Mouse (Mus musculus) hindbrain, embryonic 16.5 days (tissue): ENCODE results near the gene Ginm1. TPM values are rescaled to one million over a fixed set of nuclear protein-coding genes. Genes with fewer than 3 reads are reported as not detected.
A peak's percentile ranks its signal among the peaks of the same experiment; 100 is the strongest.

Experiments
- ATAC-seq: fragments of 200-750 bp; cut with Nextera tagmentation; 2 replicates; pipeline ENCODE4 v1.8.0; 2017; ENCODE audit warnings: moderate TSS enrichment, moderate library complexity
- H3K27ac ChIP-seq: fragments of 300-500 bp; sonication (generic); 2 replicates; pipeline ENCODE4 v1.5.1; 2014; ENCODE audit warnings: low read depth, mild to moderate bottlenecking, control low read depth, low read length, moderate library complexity
- H3K27me3 ChIP-seq: fragments of 300-500 bp; sonication (generic); replicated peaks from 2 replicates; pipeline ENCODE4 v1.6.1; 2014; ENCODE audit warnings: low read length; ENCODE audit not compliant: control insufficient read depth, insufficient read depth
- H3K36me3 ChIP-seq: fragments of 300-500 bp; sonication (generic); 2 replicates; pipeline ENCODE4 v1.6.1; 2014; ENCODE audit warnings: mild to moderate bottlenecking, low read length, moderate library complexity, mixed read lengths; ENCODE audit not compliant: control insufficient read depth, insufficient read depth
- H3K4me1 ChIP-seq: fragments of 300-500 bp; sonication (generic); 2 replicates; pipeline ENCODE4 v1.6.1; 2014; ENCODE audit warnings: low read depth, low read length; ENCODE audit not compliant: control insufficient read depth, insufficient read depth
- H3K4me2 ChIP-seq: fragments of 300-500 bp; sonication (generic); 2 replicates; pipeline ENCODE4 v1.6.1; 2014; ENCODE audit warnings: mild to moderate bottlenecking, low read length, control low read depth, moderate library complexity
- H3K4me3 ChIP-seq: fragments of 300-500 bp; sonication (generic); 2 replicates; pipeline ENCODE4 v1.5.1; 2014; ENCODE audit warnings: mild to moderate bottlenecking, low read length, control low read depth, moderate library complexity
- H3K9ac ChIP-seq: fragments of 300-500 bp; sonication (generic); 2 replicates; pipeline ENCODE4 v1.6.1; 2014; ENCODE audit warnings: low read depth, mild to moderate bottlenecking, control low read depth, low read length, moderate library complexity
- H3K9me3 ChIP-seq: fragments of 300-500 bp; sonication (generic); 2 replicates; pipeline ENCODE4 v1.6.1; 2014; ENCODE audit warnings: mild to moderate bottlenecking, low read length, moderate library complexity; ENCODE audit not compliant: control insufficient read depth
- WGBS: fragments of 180-500 bp; shearing (Covaris S2); extraction: QIAGEN DNeasy Blood & Tissue Kit; methylation state at CpG from one replicate; pipeline ENCODE4 v1.1.7; 2014; 5-methylcytosine and 5-hydroxymethylcytosine counted together
- microRNA-seq: library from miRNA; unstranded; fragments of <30 nt; microRNA quantifications from one replicate; pipeline ENCODE4, GENCODE M21; 2017
- polyA plus RNA-seq: library from polyadenylated mRNA; unstranded; fragments of >200 nt; fragmentation: Nextera tagmentation; extraction: Ambion mirVana; gene quantifications from 2 replicates; pipeline ENCODE4 v1.2.1, GENCODE M21; 2015

The Ginm1 gene
- polyA plus RNA-seq, 1 experiment from 2014 or later = 57.5 TPM

DNA sequence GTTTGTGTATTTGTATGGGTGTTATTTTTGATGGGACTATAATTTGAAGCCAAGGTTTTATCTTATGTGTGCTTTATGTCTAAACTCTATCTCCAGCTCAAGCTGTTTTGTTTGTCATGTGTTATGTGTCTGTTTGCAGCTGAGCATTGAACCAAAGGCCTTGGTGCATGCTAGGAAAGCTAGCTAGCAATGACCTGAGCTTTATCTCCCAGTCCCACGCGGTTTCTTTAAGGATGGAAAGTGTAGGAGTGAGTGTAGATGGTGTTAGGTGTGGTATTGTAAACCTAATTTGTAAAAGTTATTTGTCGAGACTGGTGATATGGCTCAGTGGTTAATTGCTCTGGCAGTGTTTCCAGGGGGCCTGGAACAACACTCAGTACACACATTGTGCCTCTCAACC is 54.7 kb downstream of the Ginm1 start:
- 79% methylated on average over 3 of the region's 3 CpGs for WGBS
- H3K9me3 ChIP-seq = no peaks in the 10 kb centered on the region

DNA sequence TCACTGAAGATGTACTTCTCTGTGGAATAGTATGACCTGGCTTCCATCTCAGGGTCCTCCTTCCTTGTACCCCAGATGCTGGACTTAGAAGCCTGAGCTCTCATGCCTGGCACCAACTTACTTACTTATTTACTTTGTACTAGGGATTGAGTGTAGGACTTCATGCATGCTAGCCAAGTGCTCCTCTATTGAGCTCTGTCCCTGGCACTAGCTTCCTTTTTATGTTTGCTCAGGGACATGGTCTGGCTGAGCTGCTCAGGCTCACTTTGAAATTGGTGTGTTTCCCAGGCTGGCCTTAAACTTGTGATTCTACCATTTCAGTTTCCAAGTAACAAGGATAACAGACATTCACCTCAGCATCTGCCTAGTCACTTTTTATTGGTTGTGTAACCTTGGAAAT is 55.5 kb downstream of the Ginm1 start:
- H3K27ac ChIP-seq = no peak overlapping the region
- ATAC-seq = peak; percentile 60; the same call in 1 of the 2 replicates
- no peak overlapping the region for H3K4me3 ChIP-seq
- no peak overlapping the region for H3K4me2 ChIP-seq
- no peak overlapping the region for H3K9ac ChIP-seq
- no peaks in the 10 kb centered on the region for H3K36me3 ChIP-seq
- H3K4me1 ChIP-seq = no peaks in the 10 kb centered on the region
- no peaks in the 10 kb centered on the region for H3K27me3 ChIP-seq
- no peaks in the 10 kb centered on the region for H3K9me3 ChIP-seq

More for the DNA sequence above, 54.7 kb downstream of the Ginm1 start:
- Histone ChIP-seq H3K4me1 (no peaks in the 10 kb centered on the region), H3K4me2 (no peak overlapping the region), H3K4me3 (no peak overlapping the region), H3K27ac (no peak overlapping the region), H3K27me3 (no peaks in the 10 kb centered on the region), H3K36me3 (no peaks in the 10 kb centered on the region), H3K9ac (no peak overlapping the region)
- ATAC-seq = no peak

DNA sequence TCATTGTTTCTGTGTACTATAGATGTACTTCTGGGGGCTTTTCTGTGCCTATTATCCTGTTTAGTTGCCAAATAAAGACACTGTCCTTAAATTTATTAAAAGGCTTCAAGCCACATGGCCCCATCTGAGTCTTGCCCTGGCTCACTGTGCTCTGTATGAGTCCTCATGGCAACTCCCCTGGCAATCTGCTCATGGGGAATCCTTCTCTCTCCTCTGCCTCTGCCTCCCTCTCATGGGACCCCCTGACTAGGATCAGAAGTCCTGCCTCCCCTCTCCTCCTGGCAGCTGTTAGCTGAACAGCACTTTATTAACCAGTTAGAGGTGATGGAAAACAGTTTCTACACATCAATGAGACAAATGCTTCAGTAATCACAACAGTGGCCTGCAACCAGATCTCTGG is 61.0 kb downstream of the Ginm1 start:
- Histone ChIP-seq H3K27ac (no peak overlapping the region), H3K27me3 (no peaks in the 10 kb centered on the region), H3K4me3 (no peak overlapping the region), H3K9me3 (no peaks in the 10 kb centered on the region), H3K9ac (no peak overlapping the region), H3K4me2 (no peak overlapping the region), H3K36me3 (no peaks in the 10 kb centered on the region), H3K4me1 (peaks cover 6% of the 10 kb centered on the region)
- no peak for ATAC-seq

DNA sequence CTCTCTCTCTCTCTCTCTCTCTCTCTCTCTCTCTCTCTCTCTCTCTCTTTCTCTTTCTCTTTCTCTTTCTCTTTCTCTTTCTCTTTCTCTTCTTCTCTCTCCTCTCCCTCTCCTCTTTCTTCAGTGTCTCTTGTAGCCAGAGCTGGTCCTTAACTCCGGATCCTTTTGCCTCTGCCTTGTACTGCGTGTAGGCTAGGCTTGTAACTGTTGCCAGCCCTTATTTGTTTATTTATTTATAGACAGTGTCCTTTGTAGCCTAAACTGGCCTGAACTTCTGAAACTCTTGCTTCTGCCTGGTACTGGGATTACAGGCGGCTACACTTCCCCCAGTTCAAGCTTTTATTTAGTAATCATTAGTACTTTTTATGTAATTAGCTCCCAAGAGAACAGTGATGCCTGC is 65.6 kb downstream of the Ginm1 start:
- peaks cover 9% of the 10 kb centered on the region for H3K4me1 ChIP-seq
- H3K9ac ChIP-seq = no peak overlapping the region
- peak overlapping the region; percentile 93 for H3K4me2 ChIP-seq
- 27% methylated on average over 3 of the region's 3 CpGs for WGBS
- H3K36me3 ChIP-seq = no peaks in the 10 kb centered on the region
- no peak for ATAC-seq
- peak overlapping the region; percentile 88 for H3K4me3 ChIP-seq
- no peaks in the 10 kb centered on the region for H3K27me3 ChIP-seq
- no peaks in the 10 kb centered on the region for H3K9me3 ChIP-seq
- H3K27ac ChIP-seq = no peak overlapping the region

DNA sequence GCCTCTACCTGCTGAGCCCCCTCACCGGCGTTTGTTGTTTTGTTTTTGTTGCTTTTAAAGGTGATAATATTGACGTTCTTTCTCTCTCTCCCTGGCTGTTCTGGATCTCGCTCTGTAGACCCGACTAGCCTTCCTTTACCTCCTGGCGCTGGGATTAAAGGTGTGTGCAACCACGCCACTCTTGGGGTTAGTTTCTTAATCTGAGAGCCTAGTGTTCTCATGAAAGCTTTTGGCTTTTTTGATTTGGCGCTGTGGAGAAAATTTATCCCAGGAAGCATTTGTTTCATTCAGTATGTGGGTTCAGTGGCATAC is 66.2 kb downstream of the Ginm1 start:
- H3K27ac ChIP-seq = peak overlapping the region; percentile 84; the same call in 1 of the 2 replicates
- H3K9ac ChIP-seq = peak overlapping the region; percentile 78
- ATAC-seq = no peak
- H3K9me3 ChIP-seq = no peaks in the 10 kb centered on the region
- peak overlapping the region; percentile 93 for H3K4me2 ChIP-seq
- H3K4me1 ChIP-seq = peaks cover 9% of the 10 kb centered on the region
- no peaks in the 10 kb centered on the region for H3K27me3 ChIP-seq
- peak overlapping the region; percentile 88 for H3K4me3 ChIP-seq
- WGBS = 0% methylated on average over 8 of the region's 8 CpGs
- H3K36me3 ChIP-seq = no peaks in the 10 kb centered on the region

DNA sequence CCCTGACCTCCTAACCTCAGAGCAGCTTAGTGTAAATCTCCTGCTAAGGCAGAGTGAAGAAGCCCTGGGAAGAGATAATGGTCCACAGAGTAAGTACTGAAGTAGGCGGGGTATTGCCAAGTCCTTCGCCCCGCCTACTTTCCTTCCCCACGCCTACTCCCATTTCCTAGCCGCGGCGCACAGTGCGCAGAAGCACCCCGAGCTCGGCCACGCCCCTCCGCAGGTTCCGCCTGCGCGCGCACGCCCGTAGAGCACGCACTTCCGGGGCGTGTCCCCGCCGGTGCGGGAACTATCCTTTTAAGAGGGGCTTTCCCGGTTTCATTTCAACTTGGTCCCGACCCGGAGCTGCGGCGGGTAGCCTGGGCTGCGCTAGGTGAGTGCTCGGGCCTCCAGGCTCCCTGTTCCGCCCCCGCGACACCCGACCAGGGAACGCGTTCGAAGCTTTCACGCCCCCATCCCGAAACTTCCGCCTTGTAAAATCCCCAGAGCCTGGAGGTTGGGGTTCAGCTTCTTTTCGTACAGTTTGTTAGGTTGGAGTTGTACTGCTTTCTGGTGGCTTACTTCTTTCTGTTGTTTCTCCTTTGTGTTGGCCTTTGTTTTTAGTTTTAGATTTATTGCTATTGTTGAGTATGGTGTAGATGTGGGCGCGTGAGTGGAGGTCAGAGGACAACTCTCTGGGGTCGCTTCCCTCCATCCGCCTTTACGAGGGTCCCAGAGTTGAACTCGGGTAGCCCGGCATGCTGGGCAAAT is 66.7 kb downstream of the Ginm1 start, which contains the start of gene Katna1:
Katna1 (plus strand) TSS at position 250 of the 750 bp plus-strand sequence.
- H3K27ac ChIP-seq = peak within 1 kb of the TSS; percentile 84
- WGBS = under 1% methylated on average over 49 of the region's 49 CpGs
- H3K4me3 ChIP-seq = peak within 1 kb of the TSS; percentile 88
- no peaks in the 10 kb centered on the region for H3K9me3 ChIP-seq
- peaks cover 9% of the 10 kb centered on the region for H3K4me1 ChIP-seq
- H3K27me3 ChIP-seq = no peaks in the 10 kb centered on the region
- ATAC-seq = peak; percentile 99
- no peaks in the 10 kb centered on the region for H3K36me3 ChIP-seq
- peak within 1 kb of the TSS; percentile 78 for H3K9ac ChIP-seq
- peak within 1 kb of the TSS; percentile 93 for H3K4me2 ChIP-seq

Small RNAs within 50 kb of the gene (microRNA-seq; reads per million reads assigned to microRNA genes)
- gene Mir5104 = 1.2 reads per million

Other genes with a start within 250 kb of the Ginm1 start
- 41.3 TPM in 2 replicates for gene Lrp11, start 203.0 kb downstream of the Ginm1 start, polyA plus RNA-seq
- 30.3 and 30.5 TPM in 2 replicates for gene Nup43, start 125.3 kb downstream of the Ginm1 start, polyA plus RNA-seq
- 189 and 209 TPM in 2 replicates for gene Pcmt1, start 111.7 kb downstream of the Ginm1 start, polyA plus RNA-seq
- 7.6 and 9.2 TPM in 2 replicates for gene Lats1, start 111.6 kb downstream of the Ginm1 start, polyA plus RNA-seq
- 26.2 and 26.6 TPM in 2 replicates for gene Katna1, start 66.8 kb downstream of the Ginm1 start, polyA plus RNA-seq
- 42.8 and 46.8 TPM in 2 replicates for gene Ppil4, start 67 bp upstream of the Ginm1 start, polyA plus RNA-seq
- gene Zc3h12d, start 39.6 kb upstream of the Ginm1 start, polyA plus RNA-seq = 0.15 and 0.21 TPM in 2 replicates
- 12.3 and 12.4 TPM in 2 replicates for gene Tab2, start 163.4 kb upstream of the Ginm1 start, polyA plus RNA-seq